Mouse (Mus musculus) olfactory bulb, adult 2 months (tissue): ENCODE measurements at regions not wholly inside any gene's neighbourhood (a gene's known extent, or its start where the extent isn't known, plus 50 kb on each side); places are given as distances from the start of the nearest gene placed in this dataset.
"Not testable (repeated sequence)": the region's sequence is repeated elsewhere in the genome, so short reads cannot be mapped to it uniquely, and the experiment has no call there.

ENCODE experiments used
- H3K27ac ChIP-seq: fragments of 200-500 bp; 2 replicates; pipeline ENCODE4 v1.5.1; 2012; ENCODE audit warnings: low read depth, low read length; ENCODE audit not compliant: insufficient read depth
- H3K4me1 ChIP-seq: fragments of 200-500 bp; 2 replicates; pipeline ENCODE4 v1.6.1; 2012; ENCODE audit warnings: low read length; ENCODE audit not compliant: control insufficient read depth, insufficient read depth
- H3K4me3 ChIP-seq: fragments of 200-500 bp; 2 replicates; pipeline ENCODE4 v1.5.1; 2012; ENCODE audit warnings: mild to moderate bottlenecking, low read depth, low read length, moderate library complexity; ENCODE audit not compliant: insufficient read depth
- CTCF ChIP-seq: fragments of 200-500 bp; IDR thresholded peaks from 2 replicates; pipeline ENCODE4 v1.5.1; 2012; ENCODE audit warnings: low read depth, mild to moderate bottlenecking, low read length, moderate library complexity; ENCODE audit not compliant: insufficient read depth
- POLR2A ChIP-seq: fragments of 200-500 bp; IDR thresholded peaks from 2 replicates; pipeline ENCODE4 v1.6.1; 2012; ENCODE audit warnings: mild to moderate bottlenecking, low read depth, low read length, moderate library complexity; ENCODE audit not compliant: insufficient read depth
- WGBS: fragments of 180-500 bp; shearing (Covaris S2); methylation state at CpG from one replicate; pipeline ENCODE4 v1.1.7; 2018; 5-methylcytosine and 5-hydroxymethylcytosine counted together

DNA sequence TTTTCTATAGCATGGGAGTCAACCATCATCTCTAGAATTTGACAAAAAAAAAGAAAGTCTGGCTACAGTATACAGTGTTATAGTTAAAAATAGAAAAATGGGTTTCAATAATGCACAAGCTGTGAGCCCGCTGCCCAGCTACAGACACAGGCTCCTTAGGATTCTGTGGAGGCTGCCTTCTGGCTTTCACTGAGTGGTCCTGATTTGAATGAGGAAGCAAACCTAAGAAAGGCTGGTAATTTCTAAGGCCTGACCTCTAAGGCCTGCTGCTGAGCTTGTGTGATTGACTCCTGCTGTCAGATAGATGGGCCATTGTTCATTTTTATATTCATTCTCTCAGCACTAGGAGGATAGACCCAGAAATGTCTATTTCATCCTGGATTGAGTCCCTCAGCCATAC is 67.7 kb downstream of the Alg10b start:
- 84% methylated on average over 1 of the region's 1 CpGs for WGBS
- H3K27ac ChIP-seq, result no peak overlapping the region
- H3K4me3 ChIP-seq, result no peak overlapping the region
- TF ChIP-seq POLR2A (no peak), CTCF (no peak)
- no peaks in the 10 kb centered on the region for H3K4me1 ChIP-seq

DNA sequence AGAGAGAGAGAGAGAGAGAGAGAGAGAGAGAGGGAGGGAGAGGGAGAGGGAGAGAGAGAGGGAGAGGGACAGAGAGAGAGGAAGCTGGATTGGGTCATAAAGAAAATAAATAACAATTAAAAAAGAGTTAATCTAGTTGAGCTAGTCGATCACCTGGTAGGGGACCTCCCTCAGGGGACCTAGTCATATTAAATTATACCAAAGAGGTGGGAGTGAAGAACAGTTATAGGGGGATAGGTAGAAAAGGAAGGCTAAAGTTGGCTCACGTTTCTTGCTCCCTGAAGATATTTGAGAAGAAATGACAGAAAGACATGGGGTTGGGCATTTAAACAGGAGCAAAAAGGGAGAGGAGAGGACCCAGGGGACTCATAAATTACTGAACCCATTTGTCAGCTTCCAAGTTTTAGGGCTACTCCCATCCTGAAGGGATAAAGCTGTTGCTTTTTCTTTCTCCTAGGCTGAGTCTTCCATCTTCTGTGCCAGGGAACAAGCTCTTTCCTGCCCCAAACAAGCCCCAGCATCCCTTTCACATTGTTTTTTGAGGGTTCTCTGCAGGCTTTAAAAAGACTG is 70.3 kb downstream of the Alg10b start:
- 82% methylated on average over 2 of the region's 2 CpGs for WGBS
- TF ChIP-seq POLR2A, result no peak
- no peak for TF ChIP-seq CTCF
- no peak overlapping the region for H3K4me3 ChIP-seq
- H3K4me1 ChIP-seq, result no peaks in the 10 kb centered on the region
- H3K27ac ChIP-seq, result no peak overlapping the region

DNA sequence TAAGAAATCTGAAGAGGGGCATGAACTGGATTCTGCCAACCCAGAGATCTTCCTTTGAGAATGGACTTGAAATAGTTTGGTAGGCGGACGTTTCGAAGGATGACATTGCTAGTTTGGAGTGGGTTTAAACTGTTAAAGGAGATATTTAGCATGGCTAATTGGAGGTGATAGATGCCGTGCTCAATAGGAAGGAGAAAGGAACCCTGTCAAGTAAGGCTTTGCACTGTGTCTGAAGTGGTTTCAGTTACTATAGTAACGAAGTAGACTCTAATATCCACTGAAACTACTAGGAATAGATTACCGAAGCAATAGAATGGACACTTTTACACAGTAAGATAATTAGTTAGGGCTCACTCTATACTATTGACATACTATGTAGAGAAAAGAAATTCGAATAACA is 74.5 kb downstream of the Alg10b start:
- Histone ChIP-seq H3K4me3 (no peak overlapping the region), H3K27ac (no peak overlapping the region), H3K4me1 (no peaks in the 10 kb centered on the region)
- 46% methylated on average over 7 of the region's 7 CpGs for WGBS
- TF ChIP-seq CTCF, result no peak
- TF ChIP-seq POLR2A, result no peak

DNA sequence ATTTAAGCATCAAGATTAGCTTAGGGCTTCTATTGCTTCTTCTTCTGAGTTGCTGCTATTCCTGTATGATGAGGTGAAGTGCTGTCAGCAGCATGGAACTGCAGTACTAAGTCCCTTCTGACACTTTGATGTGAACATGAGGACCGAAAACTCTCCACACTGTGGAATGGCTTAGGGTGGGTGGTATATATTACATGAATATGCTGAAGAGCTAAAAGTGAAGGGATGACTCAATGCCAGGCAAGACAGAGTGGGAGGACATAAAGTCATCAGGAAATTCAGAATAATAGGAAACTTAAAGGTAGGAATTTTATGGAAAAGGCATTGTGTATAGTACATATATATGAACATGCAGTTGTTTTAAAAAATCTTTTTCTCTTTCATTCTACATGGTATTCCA is 79.3 kb downstream of the Alg10b start:
- 83% methylated on average over 1 of the region's 1 CpGs for WGBS
- H3K27ac ChIP-seq, result no peak overlapping the region
- TF ChIP-seq CTCF, result no peak
- no peak for TF ChIP-seq POLR2A
- no peaks in the 10 kb centered on the region for H3K4me1 ChIP-seq
- no peak overlapping the region for H3K4me3 ChIP-seq

DNA sequence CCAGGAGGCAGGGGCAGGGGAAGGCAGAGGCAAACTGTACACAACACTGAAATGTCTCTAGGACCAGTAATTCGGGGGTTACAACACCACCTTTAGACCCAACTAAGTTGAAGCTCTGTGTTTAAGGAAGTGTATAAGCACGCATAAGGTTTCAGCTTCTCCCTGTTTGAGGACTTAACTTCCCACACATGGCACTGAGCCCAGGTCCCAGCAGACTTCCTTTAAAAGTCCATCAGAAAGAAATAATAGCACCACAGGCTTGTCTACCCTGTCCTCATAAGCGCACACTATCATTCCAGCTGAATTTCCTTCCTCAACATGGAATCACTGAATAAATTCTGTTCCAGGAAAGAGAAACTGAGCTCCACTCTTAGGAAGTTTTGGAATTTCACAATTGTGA is 80.9 kb downstream of the Alg10b start:
- Histone ChIP-seq H3K4me3 (no peak overlapping the region), H3K4me1 (no peaks in the 10 kb centered on the region), H3K27ac (no peak overlapping the region)
- TF ChIP-seq POLR2A (no peak), CTCF (no peak)
- 68% methylated on average over 3 of the region's 3 CpGs for WGBS

DNA sequence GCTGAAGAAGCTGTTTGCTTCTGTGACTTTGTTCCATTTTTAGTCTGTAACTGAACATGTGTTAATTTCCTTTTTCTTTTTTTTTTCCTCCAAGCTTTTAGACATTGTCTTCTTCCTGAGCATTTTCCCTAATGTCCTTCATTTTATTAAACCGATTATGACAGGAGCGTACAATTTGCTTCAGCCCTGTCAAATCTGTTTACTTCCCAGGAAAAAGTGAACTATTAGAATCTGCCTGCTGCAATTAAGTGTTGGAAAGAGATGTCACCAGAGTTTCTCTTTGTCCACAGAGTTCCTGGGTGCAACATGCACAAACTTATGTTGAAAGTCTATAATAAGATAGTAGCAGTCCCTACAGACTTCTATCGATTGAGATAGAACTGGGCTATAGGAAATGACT is 82.8 kb downstream of the Alg10b start:
- 70% methylated on average over 3 of the region's 3 CpGs for WGBS
- TF ChIP-seq POLR2A (no peak), CTCF (no peak)
- H3K27ac ChIP-seq, result no peak overlapping the region
- no peaks in the 10 kb centered on the region for H3K4me1 ChIP-seq
- no peak overlapping the region for H3K4me3 ChIP-seq

DNA sequence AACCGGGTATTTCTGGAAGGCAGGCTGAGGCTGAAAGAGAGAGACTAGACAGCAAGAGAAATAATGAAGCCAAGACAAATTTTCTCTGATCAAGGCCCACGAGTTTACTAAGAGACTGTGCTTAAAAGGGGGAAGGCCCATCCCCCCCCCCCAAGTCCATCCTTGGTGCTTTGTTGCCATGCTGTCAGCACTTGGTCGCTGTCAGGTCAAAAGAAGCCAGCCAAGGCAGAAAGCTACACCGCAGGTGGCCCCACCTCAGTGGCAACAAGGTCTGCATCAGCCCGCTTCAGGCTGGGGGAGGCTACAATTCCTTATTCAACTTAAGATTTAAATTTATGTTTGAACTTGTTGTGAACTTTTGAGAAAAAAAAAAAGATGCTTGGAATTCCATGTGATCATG is 84.3 kb downstream of the Alg10b start:
- H3K4me1 ChIP-seq, H3K27ac ChIP-seq, H3K4me3 ChIP-seq: not testable (repeated sequence)
- WGBS, result 41% methylated on average over 5 of the region's 5 CpGs

DNA sequence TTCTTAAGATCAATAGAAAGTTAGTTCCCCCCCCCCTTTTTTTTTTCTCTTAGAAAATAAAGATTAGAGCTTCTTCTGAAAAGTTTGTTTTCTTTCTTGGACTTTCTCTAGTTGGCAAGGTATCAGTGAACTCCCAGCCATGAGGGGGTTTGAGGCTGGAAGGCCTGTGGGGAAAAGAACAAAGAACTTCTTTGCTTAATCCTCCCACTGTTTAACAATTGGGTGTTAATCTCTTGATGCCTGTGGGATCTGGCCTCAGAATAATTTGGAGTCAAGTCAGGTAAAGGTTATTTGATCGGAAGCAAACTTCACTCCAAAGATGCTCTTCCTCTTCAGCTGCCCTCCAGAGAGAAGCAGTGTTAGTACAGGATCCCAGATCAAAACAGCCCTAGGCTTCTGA is 84.8 kb downstream of the Alg10b start:
- Histone ChIP-seq H3K4me3 (no peak overlapping the region), H3K27ac (no peak overlapping the region), H3K4me1 (no peaks in the 10 kb centered on the region)
- 62% methylated on average over 1 of the region's 1 CpGs for WGBS
- TF ChIP-seq CTCF, result no peak
- TF ChIP-seq POLR2A, result no peak

DNA sequence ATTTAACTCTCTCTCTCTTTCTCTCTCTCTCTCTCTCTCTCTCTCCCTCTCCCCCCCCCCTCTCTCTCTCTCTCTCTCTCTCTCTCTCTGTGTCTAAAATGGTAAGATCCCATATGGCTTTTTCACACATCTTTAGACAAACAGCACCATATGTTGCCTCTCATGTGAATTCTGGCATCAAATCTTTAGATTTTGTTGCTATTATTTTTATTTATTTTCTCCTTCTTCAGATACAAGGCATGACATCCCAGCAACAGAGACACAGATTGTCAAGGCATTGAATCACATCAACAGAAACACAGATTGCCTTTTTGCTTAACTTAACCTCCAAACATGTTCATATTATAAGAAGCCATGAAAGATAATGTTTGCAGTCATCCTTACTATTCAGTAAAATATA is 85.6 kb downstream of the Alg10b start:
- H3K4me1 ChIP-seq, result no peaks in the 10 kb centered on the region
- no peak for TF ChIP-seq CTCF
- TF ChIP-seq POLR2A, result no peak
- no peak overlapping the region for H3K4me3 ChIP-seq
- H3K27ac ChIP-seq, result no peak overlapping the region

DNA sequence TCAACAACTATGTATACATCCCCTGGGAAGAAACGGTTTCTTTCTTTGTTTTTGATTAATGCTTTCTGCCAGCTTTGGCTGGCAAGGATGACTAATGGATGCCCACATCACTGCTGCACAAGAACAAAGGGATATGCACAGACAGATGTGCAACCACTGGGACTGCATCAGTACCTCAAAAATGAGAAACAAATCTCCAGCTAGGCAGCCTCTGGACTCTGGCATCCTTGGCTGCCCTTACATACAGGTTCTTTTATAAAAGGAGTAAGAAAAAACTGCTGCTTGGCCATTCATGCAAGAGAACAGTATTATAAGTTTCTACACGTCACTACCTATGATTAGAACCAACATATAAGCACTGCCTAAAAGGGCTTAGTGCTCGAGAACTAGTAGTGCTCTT is 97.7 kb downstream of the Alg10b start:
- 46% methylated on average over 3 of the region's 3 CpGs for WGBS
- TF ChIP-seq CTCF (no peak), POLR2A (no peak)

More for the DNA sequence above, 97.7 kb downstream of the Alg10b start:
- Histone ChIP-seq H3K4me3 (no peak overlapping the region), H3K27ac (no peak overlapping the region), H3K4me1 (no peaks in the 10 kb centered on the region)
